Mouse (Mus musculus): ENCODE results near the gene Gm20441.

- TF ChIP-seq CTCF (IDR thresholded peaks at IDR 0.05) (no peak), POLR2A (IDR thresholded peaks at IDR 0.05; ENCODE audit: insufficient read depth, low read depth, low read length) (no peak)
Measured at GRCm38 (mm10) chr10:75740866-75741265, 39.9 kb downstream of the Gm20441 start.
